Mouse (Mus musculus) cortical plate, adult 2 months (tissue): ENCODE data around the gene Cyb561d1.

Experiments
- CTCF ChIP-seq: fragments of 200-500 bp; IDR thresholded peaks from 2 replicates; pipeline ENCODE4 v1.5.1; 2011; ENCODE audit warnings: mild to moderate bottlenecking, control low read depth, low read length; ENCODE audit not compliant: insufficient read depth; ENCODE audit errors: extremely low read depth
- POLR2A ChIP-seq: fragments of 200-500 bp; IDR thresholded peaks from 2 replicates; pipeline ENCODE4 v1.6.1; 2011; ENCODE audit warnings: mild to moderate bottlenecking, low read length, control low read depth; ENCODE audit not compliant: insufficient read depth; ENCODE audit errors: extremely low read depth

- TF ChIP-seq CTCF: no peak
- TF ChIP-seq POLR2A: no peak
Observed at GRCm38 (mm10) chr3:108146671-108147070, 54.3 kb downstream of the Cyb561d1 start.
